Mouse (Mus musculus): ENCODE results near the gene Dnah9.

Dnah9 gene

GRCm38 (mm10) chr11:66167801-66168651 lies at the start of gene Dnah9:
TSS of gene Dnah9 (minus strand) at chr11:66168551.
- DNase-seq (ENCODE audit: inconsistent age in 2 of 2, low spot score in 1 of 2), result peak; percentile 76 to 89

GRCm38 (mm10) chr11:66188627-66189287 lies 20.4 kb upstream of the Dnah9 start:
- peak; percentile 26 to 64 for DNase-seq (ENCODE audit: inconsistent age in 2 of 2, low spot score in 1 of 2)

- no peak for DNase-seq (ENCODE audit: inconsistent age in 2 of 2, low spot score in 1 of 2)
Observed at GRCm38 (mm10) chr11:66188146-66188545, 19.8 kb upstream of the Dnah9 start.

- no peak for DNase-seq (ENCODE audit: inconsistent age in 2 of 2, low spot score in 1 of 2)
Observed at GRCm38 (mm10) chr11:66177781-66178180, 9.4 kb upstream of the Dnah9 start.

- DNase-seq (ENCODE audit: inconsistent age in 2 of 2, low spot score in 1 of 2), result no peak
Observed at GRCm38 (mm10) chr11:66164022-66164421, 4.3 kb downstream of the Dnah9 start.

- DNase-seq (ENCODE audit: inconsistent age in 2 of 2, low spot score in 1 of 2), result no peak
Observed at GRCm38 (mm10) chr11:66140631-66141252, 27.6 kb downstream of the Dnah9 start.

GRCm38 (mm10) chr11:66134826-66135225 lies 33.5 kb downstream of the Dnah9 start:
- DNase-seq (ENCODE audit: inconsistent age in 2 of 2, low spot score in 1 of 2), result no peak

GRCm38 (mm10) chr11:66126150-66126549 lies 42.2 kb downstream of the Dnah9 start:
- no peak for DNase-seq (ENCODE audit: inconsistent age in 2 of 2, low spot score in 1 of 2)

GRCm38 (mm10) chr11:66124496-66124895 lies 43.9 kb downstream of the Dnah9 start:
- DNase-seq (ENCODE audit: inconsistent age in 2 of 2, low spot score in 1 of 2), result no peak

GRCm38 (mm10) chr11:66122017-66122416 lies 46.3 kb downstream of the Dnah9 start:
- DNase-seq (ENCODE audit: inconsistent age in 2 of 2, low spot score in 1 of 2), result peak; percentile 27 to 76

GRCm38 (mm10) chr11:66083663-66084254 lies 84.6 kb downstream of the Dnah9 start:
- DNase-seq (ENCODE audit: inconsistent age in 2 of 2, low spot score in 1 of 2), result no peak

GRCm38 (mm10) chr11:66072921-66073320 lies 95.4 kb downstream of the Dnah9 start:
- no peak for DNase-seq (ENCODE audit: inconsistent age in 2 of 2, low spot score in 1 of 2)

- DNase-seq (ENCODE audit: inconsistent age in 2 of 2, low spot score in 1 of 2), result peak; percentile 43 to 66
Observed at GRCm38 (mm10) chr11:66058956-66059355, 109.4 kb downstream of the Dnah9 start.

- no peak for DNase-seq (ENCODE audit: inconsistent age in 2 of 2, low spot score in 1 of 2)
Observed at GRCm38 (mm10) chr11:66051294-66051693, 117.1 kb downstream of the Dnah9 start.

GRCm38 (mm10) chr11:66049146-66049545 lies 119.2 kb downstream of the Dnah9 start:
- no peak for DNase-seq (ENCODE audit: inconsistent age in 2 of 2, low spot score in 1 of 2)

GRCm38 (mm10) chr11:66046594-66047193 lies 121.7 kb downstream of the Dnah9 start:
- no peak for DNase-seq (ENCODE audit: inconsistent age in 2 of 2, low spot score in 1 of 2)

- no peak for DNase-seq (ENCODE audit: inconsistent age in 2 of 2, low spot score in 1 of 2)
Observed at GRCm38 (mm10) chr11:66043635-66044034, 124.7 kb downstream of the Dnah9 start.

- no peak for DNase-seq (ENCODE audit: inconsistent age in 2 of 2, low spot score in 1 of 2)
Observed at GRCm38 (mm10) chr11:66042531-66042930, 125.8 kb downstream of the Dnah9 start.

- no peak for DNase-seq (ENCODE audit: inconsistent age in 2 of 2, low spot score in 1 of 2)
Observed at GRCm38 (mm10) chr11:66025728-66026127, 142.6 kb downstream of the Dnah9 start.

GRCm38 (mm10) chr11:65975871-65976270 lies 192.5 kb downstream of the Dnah9 start:
- no peak for DNase-seq (ENCODE audit: inconsistent age in 2 of 2, low spot score in 1 of 2)

- DNase-seq (ENCODE audit: inconsistent age in 2 of 2, low spot score in 1 of 2), result no peak
Observed at GRCm38 (mm10) chr11:65930796-65931195, 237.6 kb downstream of the Dnah9 start.
